9 mouse cellular contexts compared by ENCODE assay signal in genomic region chr11:79737126-79737697, GRCm38 (mm10).
A peak's percentile ranks its signal among the peaks of the same experiment; 100 is the strongest.
DNase-seq lines count a peak whose midpoint lies in the region; ATAC-seq and TF ChIP-seq lines count a peak whose summit lies in the region.
"Had no signal": no experiment of that assay in that cellular context is flagged by ENCODE, and none has a peak within 500 bp of the region (broad histone marks: within the 10 kb centered on the region; RNA-seq: fewer than 3 reads in every experiment).

No protein-coding gene starts in this region.

- no peak for TF ChIP-seq CTCF in heart, postnatal 0 days (IDR thresholded peaks at IDR 0.05; ENCODE audit: low read depth)
- no peak for TF ChIP-seq CTCF in stomach, postnatal 0 days (IDR thresholded peaks at IDR 0.05; ENCODE audit: low read depth)

- no peak overlapping the region for H3K9ac ChIP-seq in hindbrain, embryonic 11.5 days (ENCODE audit: low read depth, low read length)
- H3K9ac ChIP-seq in hindbrain, embryonic 16.5 days (ENCODE audit: low read depth, low read length), result no peak overlapping the region
- no peak overlapping the region for H3K9ac ChIP-seq in heart, postnatal 0 days (replicated peaks; ENCODE audit: low read depth, low read length)
- H3K9ac ChIP-seq in stomach, postnatal 0 days (ENCODE audit: low read length), result no peak overlapping the region
- H3K9ac ChIP-seq: limb, embryonic 12.5 days had no signal

- H3K4me3 ChIP-seq in hindbrain, embryonic 11.5 days (ENCODE audit: low read depth, low read length), result no peak overlapping the region
- H3K4me3 ChIP-seq in hindbrain, embryonic 16.5 days (ENCODE audit: low read length), result no peak overlapping the region
- no peak overlapping the region for H3K4me3 ChIP-seq in heart, postnatal 0 days (ENCODE audit: low read depth, low read length)
- no peak overlapping the region for H3K4me3 ChIP-seq in stomach, postnatal 0 days (ENCODE audit: low read depth, low read length)
- H3K4me3 ChIP-seq: limb, embryonic 12.5 days had no signal

- no peaks in the 10 kb centered on the region for H3K27me3 ChIP-seq in hindbrain, embryonic 11.5 days (ENCODE audit: control insufficient read depth, insufficient read depth, low read length)
- H3K27me3 ChIP-seq in hindbrain, embryonic 16.5 days (replicated peaks; ENCODE audit: control insufficient read depth, insufficient read depth, low read length), result no peaks in the 10 kb centered on the region
- no peaks in the 10 kb centered on the region for H3K27me3 ChIP-seq in heart, postnatal 0 days (ENCODE audit: control insufficient read depth, insufficient read depth, low read length)
- H3K27me3 ChIP-seq in stomach, postnatal 0 days (ENCODE audit: control insufficient read depth, insufficient read depth, low read length), result no peaks in the 10 kb centered on the region
- H3K27me3 ChIP-seq: limb, embryonic 12.5 days had no signal

- no peak for ATAC-seq in hindbrain, embryonic 11.5 days (ENCODE audit: low FRiP score)
- ATAC-seq in hindbrain, embryonic 16.5 days, result no peak
- ATAC-seq in heart, postnatal 0 days (ENCODE audit: insufficient read depth, low read depth), result 0 out of 2 replicates have a peak, but pooled peaks have one; percentile 25
- peak; percentile 53; the same call in 1 of the 2 replicates for ATAC-seq in stomach, postnatal 0 days (ENCODE audit: low FRiP score, low TSS enrichment)

- peak; percentile 25 for DNase-seq in hindbrain, embryonic 11.5 days (ENCODE audit: low spot score)
- peak; percentile 35 for DNase-seq in retina, embryonic 14.5 days (ENCODE audit: low spot score)
- no peak for DNase-seq in retina, postnatal 1 day
- DNase-seq in heart, postnatal 0 days (ENCODE audit: low spot score), result peak; percentile 28
- no peak for DNase-seq in stomach, postnatal 0 days (ENCODE audit: low spot score)
- no peak for DNase-seq in thymus, adult 18-20 months
- no peak for DNase-seq in thymus, postnatal 25 days

- H3K9me3 ChIP-seq in hindbrain, embryonic 11.5 days (ENCODE audit: control insufficient read depth, low read length), result no peaks in the 10 kb centered on the region
- H3K9me3 ChIP-seq in hindbrain, embryonic 16.5 days (ENCODE audit: control insufficient read depth, low read length), result no peaks in the 10 kb centered on the region
- no peaks in the 10 kb centered on the region for H3K9me3 ChIP-seq in heart, postnatal 0 days (replicated peaks; ENCODE audit: control insufficient read depth, low read length)
- H3K9me3 ChIP-seq in stomach, postnatal 0 days (ENCODE audit: control insufficient read depth, low read length), result no peaks in the 10 kb centered on the region
- H3K9me3 ChIP-seq: limb, embryonic 12.5 days had no signal

- no peak overlapping the region for H3K27ac ChIP-seq in hindbrain, embryonic 11.5 days (ENCODE audit: low read depth, low read length)
- H3K27ac ChIP-seq in hindbrain, embryonic 16.5 days (ENCODE audit: low read depth, low read length), result no peak overlapping the region
- H3K27ac ChIP-seq in heart, postnatal 0 days (ENCODE audit: low read depth), result peak overlapping the region; percentile 86
- H3K27ac ChIP-seq in stomach, postnatal 0 days (replicated peaks), result peak overlapping the region; percentile 88

- no peaks in the 10 kb centered on the region for H3K36me3 ChIP-seq in hindbrain, embryonic 11.5 days (ENCODE audit: control insufficient read depth, insufficient read depth, low read length)
- no peaks in the 10 kb centered on the region for H3K36me3 ChIP-seq in hindbrain, embryonic 16.5 days (ENCODE audit: control insufficient read depth, insufficient read depth, low read length)
- no peaks in the 10 kb centered on the region for H3K36me3 ChIP-seq in heart, postnatal 0 days (replicated peaks; ENCODE audit: control insufficient read depth, insufficient read depth, low read length)
- H3K36me3 ChIP-seq in stomach, postnatal 0 days (ENCODE audit: control insufficient read depth, insufficient read depth, low read length), result 0 out of 2 replicates have a peak, but pooled peaks cover 3% of the 10 kb centered on the region
- H3K36me3 ChIP-seq: limb, embryonic 12.5 days had no signal

- WGBS in hindbrain, embryonic 11.5 days, result 57% methylated on average over 12 of the region's 12 CpGs
- 58% methylated on average over 12 of the region's 12 CpGs for WGBS in hindbrain, embryonic 16.5 days
- 40% methylated on average over 12 of the region's 12 CpGs for WGBS in heart, postnatal 0 days
- WGBS in stomach, postnatal 0 days, result 47% methylated on average over 12 of the region's 12 CpGs

- H3K4me1 ChIP-seq in hindbrain, embryonic 11.5 days (replicated peaks; ENCODE audit: control insufficient read depth, insufficient read depth, low read length), result 0 out of 2 replicates have a peak, but pooled peaks cover 2% of the 10 kb centered on the region
- peaks cover 15% of the 10 kb centered on the region for H3K4me1 ChIP-seq in hindbrain, embryonic 16.5 days (ENCODE audit: control insufficient read depth, insufficient read depth, low read depth, low read length)
- peaks cover 29% of the 10 kb centered on the region for H3K4me1 ChIP-seq in heart, postnatal 0 days (ENCODE audit: control insufficient read depth, insufficient read depth)
- peaks cover 13% of the 10 kb centered on the region for H3K4me1 ChIP-seq in stomach, postnatal 0 days (replicated peaks; ENCODE audit: control insufficient read depth, insufficient read depth)

- TF ChIP-seq EP300 in heart, postnatal 0 days (IDR thresholded peaks at IDR 0.05; ENCODE audit: low read depth), result no peak
- no peak for TF ChIP-seq EP300 in stomach, postnatal 0 days (optimal IDR thresholded peaks at IDR 0.05)

- H3K4me2 ChIP-seq in hindbrain, embryonic 11.5 days (replicated peaks; ENCODE audit: low read depth, low read length), result no peak overlapping the region
- H3K4me2 ChIP-seq in hindbrain, embryonic 16.5 days (ENCODE audit: low read length), result no peak overlapping the region
- no peak overlapping the region for H3K4me2 ChIP-seq in heart, postnatal 0 days (ENCODE audit: low read depth, low read length)
- H3K4me2 ChIP-seq in stomach, postnatal 0 days (replicated peaks; ENCODE audit: low read depth), result no peak overlapping the region
- H3K4me2 ChIP-seq: limb, embryonic 12.5 days had no signal

Comparison
In these comparisons a context has a peak if more than half of its experiments do, and no peak if none do; other contexts are left out.
1. DNase-seq: peak in hindbrain, embryonic 11.5 days (single experiment), retina, embryonic 14.5 days (single experiment) and heart, postnatal 0 days (single experiment); none in retina, postnatal 1 day (single experiment), stomach, postnatal 0 days (single experiment), thymus, adult 18-20 months (0 of 2) and thymus, postnatal 25 days (single experiment).
2. ATAC-seq: peak in heart, postnatal 0 days (single experiment) and stomach, postnatal 0 days (single experiment); none in hindbrain, embryonic 11.5 days (single experiment) and hindbrain, embryonic 16.5 days (single experiment).
3. H3K27ac ChIP-seq: peak in heart, postnatal 0 days (single experiment) and stomach, postnatal 0 days (single experiment); none in hindbrain, embryonic 11.5 days (single experiment) and hindbrain, embryonic 16.5 days (single experiment).